Mouse (Mus musculus): ENCODE measurements around the gene Stap1. TPM values are rescaled to one million over a fixed set of nuclear protein-coding genes. Genes with fewer than 3 reads are reported as not detected.

The Stap1 gene
- total and polyA plus RNA-seq, 3 experiments = 9.8 to 18.1 (median 14.4) TPM

DNA sequence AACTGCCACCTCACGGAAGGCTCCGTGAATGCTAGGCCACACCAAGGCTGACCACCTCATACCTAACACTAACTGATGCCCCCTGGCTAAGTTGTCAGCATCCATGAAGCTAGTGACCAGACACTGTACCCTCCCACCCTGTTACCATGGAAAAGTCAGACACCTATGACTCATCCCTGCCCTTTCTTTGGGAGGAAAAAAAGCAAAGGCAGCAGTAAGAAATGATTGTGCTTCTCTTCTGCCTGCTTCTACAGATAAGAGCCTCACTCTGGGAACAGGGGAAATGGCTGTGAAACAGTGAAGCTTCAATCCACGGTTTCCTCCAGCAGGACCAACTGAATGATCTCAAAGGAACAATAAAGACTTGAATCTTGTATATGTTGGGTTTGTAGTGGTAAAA, 3.1 kb upstream of the Stap1 start:
- H3K27ac ChIP-seq (ENCODE audit: insufficient read depth, low read depth) = no peak overlapping the region
- no peak for TF ChIP-seq GABPA (IDR thresholded peaks at IDR 0.05; ENCODE audit: insufficient replicate concordance, low read depth, low read length)
- no peak for TF ChIP-seq POLR2A (IDR thresholded peaks at IDR 0.05; ENCODE audit: low read depth, low read length)
- no peak for TF ChIP-seq MAZ (IDR thresholded peaks at IDR 0.05; ENCODE audit: low read depth, low read length)
- no peak for TF ChIP-seq MAFK (IDR thresholded peaks at IDR 0.05; ENCODE audit: insufficient replicate concordance, low read length)
- no peak for TF ChIP-seq CHD1 (IDR thresholded peaks at IDR 0.05; ENCODE audit: low read depth, low read length)
- in situ Hi-C loops (cut with MboI; ENCODE audit: low pct_ligation_motif_present, low pct_unique_long_range_greater_than_20kb, low sequenced_read_pairs) (loop anchor here (5.0 kb wide), 1 partner anchor 109 kb away; no protein-coding TSS in a partner anchor), dilution Hi-C loops (cut with MboI; ENCODE audit: extremely low pct_ligation_motif_present, extremely low pct_unique_long_range_greater_than_20kb, low sequenced_read_pairs) (no loop called here)
- H3K9ac ChIP-seq (ENCODE audit: insufficient read depth, low read depth) = no peak overlapping the region
- H3K27me3 ChIP-seq (replicated peaks) = no peaks in the 10 kb centered on the region
- H3K4me3 ChIP-seq (replicated peaks in 1 of 3; ENCODE audit: low read depth in 2 of 3, low read length in 2 of 3, poor library complexity in 1 of 3) = no peak overlapping the region
- DNase-seq (ENCODE audit: extremely low read depth) = no peak
- H3K79me2 ChIP-seq (replicated peaks; ENCODE audit: control insufficient read depth, extremely low read depth, insufficient read depth, poor library complexity, severe bottlenecking) = peaks cover 12% of the 10 kb centered on the region
- H3K9me3 ChIP-seq (replicated peaks; ENCODE audit: low read length) = no peaks in the 10 kb centered on the region
- H3K4me1 ChIP-seq (ENCODE audit: control insufficient read depth in 1 of 2, insufficient read depth in 2 of 2) = peaks cover 4 to 13% of the 10 kb centered on the region in 2 experiments; a peak in 3 of 4 replicates
- no peak overlapping the region for H3K4me2 ChIP-seq (ENCODE audit: insufficient read depth, low read depth, poor library complexity, severe bottlenecking)
- H3K36me3 ChIP-seq (replicated peaks in 1 of 2; ENCODE audit: control insufficient read depth in 1 of 2, insufficient read depth in 1 of 2, low read length in 1 of 2) = no peaks in the 10 kb centered on the region

DNA sequence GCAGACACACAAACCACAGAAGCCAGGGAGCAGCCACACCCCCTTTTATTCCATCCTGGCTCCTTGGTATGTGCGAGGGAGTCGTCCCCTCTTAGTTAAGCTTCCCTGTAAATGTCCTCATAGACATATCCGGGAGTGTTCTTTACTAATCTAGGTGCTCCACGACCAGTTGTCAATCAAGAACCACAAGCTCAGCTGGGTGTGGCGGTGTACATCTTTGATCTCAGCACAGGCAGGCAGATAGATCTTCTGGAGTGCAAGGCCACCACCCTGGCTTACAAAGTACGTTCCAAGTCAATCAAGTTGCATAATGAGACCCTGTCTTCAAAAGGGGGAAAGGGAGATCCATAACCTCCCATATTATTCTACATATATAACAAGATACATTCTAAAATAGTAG, 2.4 kb upstream of the Stap1 start:
- Histone ChIP-seq H3K36me3 (replicated peaks in 1 of 2; ENCODE audit: control insufficient read depth in 1 of 2, insufficient read depth in 1 of 2, low read length in 1 of 2) (no peaks in the 10 kb centered on the region), H3K27me3 (replicated peaks) (no peaks in the 10 kb centered on the region), H3K4me1 (ENCODE audit: control insufficient read depth in 1 of 2, insufficient read depth in 2 of 2) (peaks cover 4 to 8% of the 10 kb centered on the region in 2 experiments; a peak in 2 of 4 replicates), H3K4me3 (replicated peaks in 1 of 3; ENCODE audit: low read depth in 2 of 3, low read length in 2 of 3, poor library complexity in 1 of 3) (no peak overlapping the region), H3K27ac (ENCODE audit: insufficient read depth, low read depth) (no peak overlapping the region), H3K4me2 (ENCODE audit: insufficient read depth, low read depth, poor library complexity, severe bottlenecking) (no peak overlapping the region), H3K79me2 (replicated peaks; ENCODE audit: control insufficient read depth, extremely low read depth, insufficient read depth, poor library complexity, severe bottlenecking) (peaks cover 5% of the 10 kb centered on the region), H3K9me3 (replicated peaks; ENCODE audit: low read length) (no peaks in the 10 kb centered on the region), H3K9ac (ENCODE audit: insufficient read depth, low read depth) (no peak overlapping the region)
- in situ Hi-C loops (cut with MboI; ENCODE audit: low pct_ligation_motif_present, low pct_unique_long_range_greater_than_20kb, low sequenced_read_pairs) (loop anchor here (5.0 kb wide), 1 partner anchor 108 kb away; no protein-coding TSS in a partner anchor), dilution Hi-C loops (cut with MboI; ENCODE audit: extremely low pct_ligation_motif_present, extremely low pct_unique_long_range_greater_than_20kb, low sequenced_read_pairs) (no loop called here)
- no peak for DNase-seq (ENCODE audit: extremely low read depth)
- TF ChIP-seq NELFE (IDR thresholded peaks at IDR 0.05; ENCODE audit: low read depth, low read length) (no peak), MYC (IDR thresholded peaks at IDR 0.05; ENCODE audit: low read depth, low read length) (no peak), GABPA (IDR thresholded peaks at IDR 0.05; ENCODE audit: insufficient replicate concordance, low read depth, low read length) (no peak), MEF2A (IDR thresholded peaks at IDR 0.05; ENCODE audit: borderline replicate concordance, low read depth, low read length) (no peak), ZKSCAN1 (IDR thresholded peaks at IDR 0.05; ENCODE audit: borderline replicate concordance, low read depth, low read length) (no peak), ETS1 (conservative IDR thresholded peaks at IDR 0.05; ENCODE audit: low read depth, low read length) (no peak), MAZ (IDR thresholded peaks at IDR 0.05; ENCODE audit: low read depth, low read length) (no peak), CHD2 (IDR thresholded peaks at IDR 0.05; ENCODE audit: low read length) (no peak), HCFC1 (IDR thresholded peaks at IDR 0.05; ENCODE audit: low read depth, low read length) (no peak), RCOR1 (conservative IDR thresholded peaks at IDR 0.05; ENCODE audit: low read depth, low read length) (no peak), RAD21 (IDR thresholded peaks at IDR 0.05; ENCODE audit: low read depth, low read length) (no peak), POLR2AphosphoS2 (IDR thresholded peaks at IDR 0.05; ENCODE audit: low read depth, low read length) (no peak), SMC3 (IDR thresholded peaks at IDR 0.05; ENCODE audit: low read depth, low read length) (no peak), MXI1 (IDR thresholded peaks at IDR 0.05; ENCODE audit: low read depth, low read length) (no peak), USF2 (conservative IDR thresholded peaks at IDR 0.05; ENCODE audit: low read depth, low read length) (no peak)
